Mouse (Mus musculus) adrenal gland, postnatal 4 days (tissue): ENCODE results near the gene Dip2a. TPM values are rescaled to one million over a fixed set of nuclear protein-coding genes. Genes with fewer than 3 reads are reported as not detected.

Source experiments
- DNase-seq, 2 experiments: peaks; one replicate each; pipeline ENCODE4 v3.0.0; 2021 to 2022; ENCODE audit warnings: low spot score in 2 of 2, mixed read lengths in 2 of 2
- long read RNA-seq, 2 experiments: library from polyadenylated mRNA; stranded (forward); transcript quantifications; one replicate each; pipeline ENCODE4 v2.0.0; 2021
- total RNA-seq, 2 experiments: library from RNA; stranded (reverse); gene quantifications; 2 replicates each; pipeline ENCODE4 v1.2.3; 2021

Gene Dip2a
- 10 to 100 TPM; 39.8 to 42.4 TPM for total RNA-seq
- long read RNA-seq, experiment 1, partial matches to known transcripts: 2 of 4 reads
- long read RNA-seq, experiment 1, other reads (novel, unspliced or antisense): 2 of 4 reads
- long read RNA-seq, experiment 2, partial matches to known transcripts: 8 of 10 reads
- long read RNA-seq, experiment 2, other reads (novel, unspliced or antisense): 2 of 10 reads

DNA sequence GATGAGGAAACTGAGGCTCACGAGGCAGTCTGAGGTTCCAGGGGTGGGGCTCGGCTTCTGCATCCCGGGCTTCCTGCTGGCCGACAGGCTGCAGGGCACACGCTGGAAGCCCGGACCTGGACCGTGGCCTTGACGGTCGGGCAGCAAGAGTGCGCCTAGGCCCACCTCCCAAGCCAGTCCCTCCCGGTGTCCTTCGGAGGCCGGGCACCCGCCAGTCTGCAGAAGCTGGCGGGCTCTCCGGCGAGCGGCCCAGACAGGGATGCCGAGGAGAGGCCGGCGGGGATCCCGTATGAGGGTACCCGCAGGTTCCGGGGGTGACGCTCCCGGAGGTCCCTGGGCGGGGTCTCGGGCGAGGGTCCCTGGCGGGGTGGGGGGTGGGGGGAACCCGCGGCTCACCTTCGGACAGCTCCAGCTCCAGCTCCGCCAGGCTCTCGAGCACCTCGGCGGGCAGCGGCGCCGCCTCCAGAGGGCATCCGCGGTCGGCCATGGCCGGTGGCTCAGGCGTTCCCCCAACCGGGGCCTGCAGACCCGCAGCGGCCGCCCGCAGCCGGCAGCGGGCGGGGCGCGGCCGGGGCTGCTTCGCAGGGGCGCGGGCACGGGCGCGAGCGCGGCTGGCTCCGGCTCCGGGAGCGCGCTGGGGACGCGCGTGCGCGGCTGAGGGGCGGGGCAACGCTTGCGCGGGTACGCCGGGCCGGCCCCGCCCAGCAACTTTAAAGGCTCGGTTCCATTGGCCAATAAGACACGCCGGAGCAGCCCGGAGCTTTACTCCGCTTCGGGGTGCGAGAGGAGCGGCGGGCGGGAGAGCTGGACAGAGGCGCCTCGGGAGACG, at the start of gene Dip2a:
Gene Dip2a, minus strand, starts transcription at position 581 of the 829 bp plus-strand sequence.
- peak; percentile 88 to 93 for DNase-seq

- no peak for DNase-seq
These were observed 47.5 kb upstream of the Dip2a start for GRCm38 (mm10) chr10:76392596-76392995.

DNA sequence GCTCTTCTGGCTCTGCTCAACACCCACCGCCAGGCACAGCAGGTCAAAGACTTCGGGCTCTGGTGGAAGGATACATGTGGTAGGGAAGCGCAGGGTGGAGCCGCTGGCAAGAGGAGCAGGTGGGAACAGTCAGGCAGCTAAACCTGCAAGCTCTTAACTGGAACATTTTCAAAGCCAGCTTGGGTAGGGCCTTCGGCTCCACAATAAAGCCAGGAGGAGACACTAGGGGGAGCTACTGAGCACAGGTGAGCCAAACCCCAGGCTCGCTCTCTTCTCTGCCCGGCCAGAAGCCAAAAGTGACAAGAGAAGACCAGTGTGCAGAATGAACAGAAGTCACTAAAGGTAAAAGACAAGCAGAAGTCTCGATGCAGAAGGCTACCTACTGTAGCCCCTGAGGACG, 46.7 kb upstream of the Dip2a start:
- no peak for DNase-seq

DNA sequence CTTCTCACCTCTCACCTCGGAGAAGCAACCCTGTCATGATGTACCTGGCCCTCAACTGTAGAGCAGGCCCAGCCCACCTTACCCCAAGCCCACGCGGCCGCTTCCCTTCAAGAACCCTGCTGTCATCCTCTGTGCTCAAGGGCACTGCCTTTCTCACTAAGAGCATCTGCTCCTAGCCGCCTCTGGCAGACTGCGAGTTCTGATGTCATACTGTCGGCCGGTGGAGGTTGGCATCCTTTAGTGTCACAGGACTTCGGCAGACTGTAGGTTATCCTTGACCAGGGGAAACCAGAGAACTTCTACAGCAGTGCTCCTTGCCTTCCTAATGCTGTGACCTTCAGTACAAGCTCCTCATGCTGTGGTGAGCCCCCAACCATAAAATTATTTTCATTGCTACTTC, 46.1 kb upstream of the Dip2a start:
- no peak for DNase-seq

DNA sequence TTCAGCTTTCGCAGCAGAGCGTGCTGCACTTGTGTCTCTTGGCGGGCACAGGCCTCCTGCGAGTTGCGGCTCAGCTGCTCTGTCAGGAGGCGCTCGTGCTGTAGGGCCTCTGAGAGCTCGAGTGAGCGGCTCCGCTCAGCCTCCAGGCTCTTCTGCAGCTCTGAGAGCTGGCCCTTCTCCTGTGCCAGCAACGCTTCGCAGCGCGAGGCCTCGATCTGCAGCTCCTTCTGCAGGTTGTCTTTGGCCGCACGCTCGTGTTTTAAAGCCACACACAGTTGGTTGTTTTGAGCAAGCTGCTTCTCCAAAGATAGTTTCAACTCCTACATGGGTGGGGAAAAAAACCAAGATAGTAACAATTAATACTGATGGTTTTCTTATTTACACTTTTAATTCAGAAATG, 29.9 kb upstream of the Dip2a start:
- no peak for DNase-seq

GRCm38 (mm10) chr10:76371736-76372135, 26.6 kb upstream of the Dip2a start:
- DNase-seq: no peak

DNA sequence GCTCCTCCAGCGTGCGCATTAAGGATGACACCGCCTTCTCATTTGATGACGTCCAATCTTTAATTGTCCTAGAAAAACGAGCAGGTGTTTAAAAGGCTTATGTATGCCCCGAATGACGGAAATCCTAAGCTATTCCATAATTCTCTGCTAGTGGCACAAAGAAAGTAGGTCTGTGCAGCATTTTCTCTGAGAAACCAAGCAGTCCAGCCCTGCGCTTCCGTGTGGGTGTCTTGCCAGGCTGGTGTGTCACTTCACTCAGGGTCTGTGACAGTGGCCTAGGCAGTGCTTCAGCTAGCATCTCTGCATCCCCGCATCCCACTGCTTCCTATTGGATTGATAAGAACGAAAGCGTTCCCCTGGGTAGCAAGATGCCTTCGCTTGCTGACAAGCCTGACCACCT, 23.7 kb upstream of the Dip2a start:
- no peak for DNase-seq

- DNase-seq: no peak
These were observed 18.1 kb upstream of the Dip2a start for GRCm38 (mm10) chr10:76363233-76363632.

DNA sequence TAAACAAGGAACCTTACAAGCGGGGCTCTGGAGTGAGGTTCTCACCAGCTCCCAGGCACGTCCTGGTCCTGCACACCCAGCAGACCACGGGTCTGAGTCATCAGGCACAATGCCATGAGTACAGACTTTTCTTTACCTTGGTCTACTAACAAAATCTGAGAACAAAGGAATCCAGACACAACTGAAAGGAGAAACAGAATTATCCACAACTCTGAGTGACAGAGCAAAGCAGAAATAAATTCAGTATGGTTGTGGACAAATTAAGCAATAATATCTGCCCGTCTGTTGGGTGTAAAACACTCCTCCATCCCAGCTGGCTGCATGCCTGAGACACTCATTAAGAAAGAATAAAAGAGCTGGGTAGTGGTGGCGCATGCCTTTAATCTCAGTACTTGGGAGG, 13.4 kb upstream of the Dip2a start:
- DNase-seq: no peak

DNA sequence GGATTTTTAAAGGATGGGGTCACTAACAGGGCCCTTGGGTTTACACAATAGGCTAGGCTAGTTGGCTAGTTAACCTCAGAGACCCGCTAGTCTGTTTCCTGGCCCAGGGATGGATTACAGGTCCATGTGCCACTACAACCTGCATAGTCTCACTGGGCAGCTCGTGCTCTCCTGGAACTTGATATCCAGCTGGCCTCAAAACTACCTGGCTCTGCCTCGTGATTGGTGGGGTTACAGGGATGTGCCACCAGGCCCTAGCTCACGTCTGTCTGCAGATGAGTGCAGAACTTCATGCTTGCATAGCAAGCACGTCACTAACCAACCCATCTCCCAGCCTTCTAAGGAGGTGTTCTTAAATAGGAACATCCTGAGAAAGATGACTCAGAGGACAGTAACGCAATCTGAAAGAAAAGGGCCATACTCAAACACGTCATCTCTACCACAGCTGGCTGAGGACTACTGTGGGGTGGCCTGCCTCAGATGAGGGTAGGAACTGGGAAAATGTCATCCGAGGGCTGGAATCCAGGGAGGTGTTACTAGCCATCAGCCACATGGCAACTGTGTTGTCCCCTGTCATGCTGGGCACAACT, 12.3 kb upstream of the Dip2a start:
- DNase-seq: no peak

- DNase-seq: no peak
These were observed 9.9 kb upstream of the Dip2a start for GRCm38 (mm10) chr10:76354974-76355373.

DNA sequence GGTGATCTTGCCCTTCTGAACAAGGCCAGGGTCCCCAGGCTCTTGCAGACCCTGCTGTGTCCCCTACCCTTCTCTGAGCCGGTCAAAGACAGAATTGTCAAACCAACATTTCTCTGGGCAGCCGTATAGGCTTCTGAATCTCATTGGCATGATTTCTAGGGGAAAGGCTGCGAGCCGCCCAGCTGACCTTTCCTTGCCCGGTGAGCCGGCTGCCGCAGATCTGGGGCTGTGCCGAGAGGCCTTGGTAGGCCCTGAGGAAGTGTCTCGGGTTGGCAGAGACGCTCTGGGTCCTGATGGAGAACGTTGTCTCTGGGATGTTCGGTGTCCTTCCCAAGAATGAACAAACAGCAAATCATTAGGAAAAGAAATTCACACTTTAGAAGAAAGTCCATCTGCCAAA, 8.9 kb upstream of the Dip2a start:
- DNase-seq: no peak

DNA sequence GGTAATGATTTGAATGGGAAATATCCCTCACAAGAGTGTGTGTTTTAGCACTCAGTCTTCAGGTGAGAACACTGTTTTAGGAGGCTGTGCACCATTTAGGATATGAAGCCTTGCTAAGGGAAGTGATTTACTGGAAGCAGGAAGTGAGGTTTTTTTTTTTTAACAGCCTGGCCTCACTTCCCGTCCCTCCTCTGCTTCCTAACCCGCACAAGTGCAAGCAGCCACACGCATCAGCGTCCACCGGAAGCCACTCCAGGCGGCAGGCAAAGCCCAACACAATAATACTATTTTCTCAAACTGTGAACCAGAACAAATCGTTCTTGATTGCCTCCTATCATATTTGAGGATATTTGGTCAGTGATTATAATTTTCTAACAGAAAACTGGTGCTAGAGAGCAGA, 6.9 kb upstream of the Dip2a start:
- DNase-seq: no peak

DNA sequence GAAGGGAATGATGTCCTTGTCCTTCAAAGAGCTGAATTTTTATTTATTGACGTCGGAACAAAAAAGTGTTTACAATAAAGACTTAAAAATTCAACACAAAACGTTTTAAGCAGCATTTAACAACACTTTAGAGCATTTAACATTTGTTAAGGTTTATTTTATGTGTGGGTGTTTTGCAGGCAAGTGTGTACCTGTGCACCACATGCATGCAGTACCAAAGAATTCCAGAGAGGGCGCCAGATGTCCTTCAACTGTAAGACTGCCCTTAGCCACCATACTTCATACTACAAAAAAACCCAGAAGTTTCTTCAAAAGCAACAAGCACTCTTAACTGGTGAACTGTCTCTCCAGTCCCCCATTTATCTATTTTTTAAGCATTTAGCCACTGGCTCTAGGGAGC, 1.5 kb upstream of the Dip2a start:
- DNase-seq: peak in 1 of 2 experiments; percentile 43

DNA sequence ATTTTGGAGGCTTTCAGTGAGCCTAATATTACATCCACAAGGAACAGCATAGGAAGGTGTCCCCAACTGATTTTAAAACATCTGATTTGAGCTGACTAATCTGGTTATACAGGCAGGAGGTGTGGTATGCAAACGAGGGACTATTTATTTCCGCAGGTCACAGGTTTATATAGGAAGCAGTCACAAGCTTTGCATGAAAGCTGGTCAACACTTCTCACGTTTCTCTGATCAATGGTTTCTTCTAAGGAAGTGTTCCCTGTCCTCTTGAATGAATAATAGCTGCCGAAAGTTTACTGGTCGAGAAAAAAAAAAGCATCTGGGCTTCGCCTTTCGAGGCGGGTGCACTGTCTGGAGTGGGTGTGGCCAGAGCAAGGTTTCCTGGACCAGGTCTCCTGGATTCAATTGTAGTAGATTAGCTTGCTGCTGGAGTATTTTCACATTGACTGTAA, 976 bp upstream of the Dip2a start:
- DNase-seq: no peak

GRCm38 (mm10) chr10:76345540-76345902, 430 bp upstream of the Dip2a start:
- no peak for DNase-seq

DNA sequence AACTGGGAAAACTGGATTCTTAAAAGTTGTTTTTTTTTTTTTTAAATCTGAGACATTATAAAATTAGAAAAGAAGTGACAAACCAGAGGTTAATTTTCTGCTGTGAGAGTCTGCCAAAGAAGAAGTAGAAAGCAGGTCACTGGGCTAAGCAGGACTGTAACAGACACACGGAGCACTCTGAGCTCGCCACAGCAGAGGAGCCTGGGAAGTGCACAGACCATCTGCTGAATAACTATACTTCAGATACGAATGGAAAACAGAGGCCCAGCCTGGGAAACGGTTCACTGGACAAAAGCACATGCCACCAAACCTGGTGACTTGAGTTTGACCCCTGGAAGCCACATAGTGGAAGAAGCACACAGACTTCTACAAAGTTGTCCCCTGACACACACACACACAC, 10.7 kb downstream of the Dip2a start:
- no peak for DNase-seq

DNA sequence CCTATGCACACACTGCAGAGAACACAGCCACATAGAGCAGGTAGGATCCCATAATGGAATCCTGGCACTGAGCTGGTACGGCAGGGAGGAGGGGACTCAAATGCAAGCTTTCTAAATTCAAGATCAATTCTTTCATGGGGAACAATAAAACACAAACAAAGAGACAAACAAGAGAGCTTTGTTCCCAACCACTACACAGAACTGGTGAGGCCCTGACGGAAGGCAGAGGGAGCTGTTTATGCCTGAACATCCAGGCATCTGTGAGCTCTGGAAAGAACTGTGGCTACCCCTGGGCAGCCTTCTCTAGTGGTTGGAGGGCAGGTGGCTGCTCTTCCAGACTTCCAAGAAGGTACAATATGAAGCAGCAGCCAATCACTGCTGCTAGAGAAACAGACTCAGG, 13.1 kb downstream of the Dip2a start:
- no peak for DNase-seq

DNA sequence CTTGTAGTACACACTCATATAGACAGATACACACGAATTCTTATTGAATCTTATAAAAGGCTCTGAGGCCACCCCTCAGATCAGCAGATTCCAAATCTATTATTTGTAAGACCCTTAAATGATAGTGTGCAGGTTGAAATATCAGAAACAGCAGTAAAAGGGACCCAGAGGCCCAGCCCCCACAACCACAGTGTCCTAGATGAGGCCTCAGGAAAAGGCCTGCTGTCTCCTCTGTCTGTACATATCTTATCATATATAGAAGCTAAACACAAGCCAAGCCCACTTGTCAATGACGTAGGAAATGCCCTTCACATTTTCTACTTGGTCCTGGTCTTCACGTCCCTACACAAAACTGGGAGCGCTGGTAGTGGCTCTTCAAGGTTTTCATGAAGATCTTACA, 16.0 kb downstream of the Dip2a start:
- DNase-seq: no peak

GRCm38 (mm10) chr10:76328574-76328973, 16.5 kb downstream of the Dip2a start:
- DNase-seq: no peak

GRCm38 (mm10) chr10:76326304-76327006, 18.6 kb downstream of the Dip2a start:
- DNase-seq: no peak

- DNase-seq: no peak
These were observed 27.5 kb downstream of the Dip2a start for GRCm38 (mm10) chr10:76317623-76318022.
